ENCODE assay signal across 8 mouse cellular contexts in genomic region chr11:115765103-115765606, GRCm38 (mm10). TPM values are rescaled to one million over a fixed set of nuclear protein-coding genes. Genes with fewer than 3 reads are reported as not detected.
DNase-seq lines count a peak whose midpoint lies in the region; ATAC-seq and TF ChIP-seq lines count a peak whose summit lies in the region.

TSS of gene Tmem94 (plus strand) at chr11:115765433.

- peak within 1 kb of the TSS; percentile 87 to 97 for H3K4me3 ChIP-seq in ES-E14 (ENCODE audit: insufficient read depth in 1 of 2, low read depth in 1 of 2, low read length in 2 of 2, poor library complexity in 1 of 2, severe bottlenecking in 1 of 2)
- H3K4me3 ChIP-seq in forebrain, embryonic 15.5 days, result peak within 1 kb of the TSS; percentile 74
- H3K4me3 ChIP-seq in lung, adult 2 months (replicated peaks; ENCODE audit: extremely low read depth, low read depth, low read length), result peak within 1 kb of the TSS; percentile 91

- no peaks in the 10 kb centered on the region for H3K36me3 ChIP-seq in ES-E14 (ENCODE audit: control insufficient read depth, insufficient read depth, low read length, poor library complexity, severe bottlenecking)
- no peaks in the 10 kb centered on the region for H3K36me3 ChIP-seq in forebrain, embryonic 15.5 days

- in situ Hi-C loops in ES-E14 (cut with MboI; ENCODE audit: low sequenced_read_pairs in 2 of 2, unreplicated experiment in 2 of 2), result no loop called here

- H3K9ac ChIP-seq in ES-E14 (ENCODE audit: insufficient read depth, low read depth, low read length, poor library complexity, severe bottlenecking), result peak within 1 kb of the TSS; percentile 84
- peak within 1 kb of the TSS; percentile 83 for H3K9ac ChIP-seq in forebrain, embryonic 15.5 days (replicated peaks)

- WGBS in forebrain, embryonic 15.5 days, result under 1% methylated on average over 32 of the region's 32 CpGs
- under 1% methylated on average over 32 of the region's 32 CpGs for WGBS in lung, adult 2 months

- peaks cover 2 to 6% of the 10 kb centered on the region in 2 experiments; a peak in 3 of 4 replicates for H3K4me1 ChIP-seq in ES-E14 (ENCODE audit: control insufficient read depth in 2 of 2, insufficient read depth in 2 of 2, low read length in 2 of 2, poor library complexity in 1 of 2)
- peaks cover 37% of the 10 kb centered on the region for H3K4me1 ChIP-seq in forebrain, embryonic 15.5 days
- peaks cover 13% of the 10 kb centered on the region for H3K4me1 ChIP-seq in lung, adult 2 months (ENCODE audit: control insufficient read depth, insufficient read depth, low read length)

- intact Hi-C loops in heart, postnatal 25 days (cut with DNase I), result loop anchor here (5.0 kb wide), 2 partner anchors 43 to 47 kb away; partner anchors contain the start of genes Caskin2 and Tsen54

- ATAC-seq in forebrain, embryonic 15.5 days (replicated peaks), result peak; percentile 97
- ATAC-seq in neutrophil, adult 5-6 weeks (ENCODE audit: extremely low read depth, insufficient number of reproducible peaks, low FRiP score, poor library complexity, severe bottlenecking), result peak; percentile 99

- no peak; the same call in 1 of the 2 replicates for TF ChIP-seq POLR2A in lung, adult 2 months (IDR thresholded peaks at IDR 0.05; ENCODE audit: borderline replicate concordance, extremely low read depth, low read depth, low read length)

- TF ChIP-seq CTCF in lung, adult 2 months (IDR thresholded peaks at IDR 0.05; ENCODE audit: insufficient read depth, low read length), result no peak

- no peak within 1 kb of the TSS for H3K27ac ChIP-seq in ES-E14 (ENCODE audit: insufficient read depth, low read depth, low read length, poor library complexity, severe bottlenecking)
- peak within 1 kb of the TSS; percentile 91 for H3K27ac ChIP-seq in forebrain, embryonic 15.5 days (replicated peaks)

- peak; percentile 99 for DNase-seq in ES-E14 (ENCODE audit: low read depth, low spot score)
- peak; percentile 96 for DNase-seq in cerebellum, adult 11-12 months
- DNase-seq in heart, postnatal 25 days (ENCODE audit: low spot score), result peak; percentile 96
- peak; percentile 97 to 98 for DNase-seq in layer of hippocampus, adult 18-20 months (ENCODE audit: low spot score in 2 of 2)
- DNase-seq in lung, adult 2 months, result peak; percentile 96
- peak; percentile 91 to 96 for DNase-seq in thymus, adult 18-20 months

- no peaks in the 10 kb centered on the region for H3K9me3 ChIP-seq in ES-E14 (ENCODE audit: control insufficient read depth, insufficient read depth, low read depth, low read length)
- no peaks in the 10 kb centered on the region for H3K9me3 ChIP-seq in forebrain, embryonic 15.5 days

- no peaks in the 10 kb centered on the region for H3K27me3 ChIP-seq in forebrain, embryonic 15.5 days

- peak within 1 kb of the TSS; percentile 55 for H3K4me2 ChIP-seq in forebrain, embryonic 15.5 days (replicated peaks)

TF ChIP-seq in ES-E14, 5 proteins besides CTCF, POLR2A, EP300 and RAD21:
- TF ChIP-seq CHD2 (IDR thresholded peaks at IDR 0.05; ENCODE audit: low read depth, low read length) (peak; percentile 98), MAFK (IDR thresholded peaks at IDR 0.05; ENCODE audit: insufficient read depth, low read depth, low read length) (no peak), ZC3H11A (IDR thresholded peaks at IDR 0.05; ENCODE audit: borderline replicate concordance, low read depth, low read length) (no peak), HCFC1 (IDR thresholded peaks at IDR 0.05; ENCODE audit: borderline replicate concordance, insufficient read depth, low read length) (peak; percentile 96), ZNF384 (IDR thresholded peaks at IDR 0.05; ENCODE audit: low read depth, low read length) (no peak)

RNA-seq across cellular contexts. Expression of gene Tmem94, which starts in this region (rescaled TPM):
- total RNA-seq in ES-E14 (2012; rRNA removed), result 17.7 and 32.1 TPM in 2 replicates
- polyA plus RNA-seq in forebrain, embryonic 15.5 days (2015; fragmentation: Nextera tagmentation; extraction: Ambion mirVana), result 27.6 and 29.8 TPM in 2 replicates
- 100 to 1,000 TPM; 102 to 110 TPM for total RNA-seq in heart, postnatal 25 days (2021)
- total RNA-seq in layer of hippocampus, adult 18-20 months (2021), result 10 to 100 TPM; 50.9 to 56.1 TPM
- polyA plus RNA-seq in lung, adult 2 months (2012; rRNA removed), result 100.0 and 107 TPM in 2 replicates
- 17.1 and 19.8 TPM in 2 replicates for total RNA-seq in neutrophil, adult 5-6 weeks (2017)
